Mouse (Mus musculus): ENCODE measurements around the gene Ufsp2.

DNA sequence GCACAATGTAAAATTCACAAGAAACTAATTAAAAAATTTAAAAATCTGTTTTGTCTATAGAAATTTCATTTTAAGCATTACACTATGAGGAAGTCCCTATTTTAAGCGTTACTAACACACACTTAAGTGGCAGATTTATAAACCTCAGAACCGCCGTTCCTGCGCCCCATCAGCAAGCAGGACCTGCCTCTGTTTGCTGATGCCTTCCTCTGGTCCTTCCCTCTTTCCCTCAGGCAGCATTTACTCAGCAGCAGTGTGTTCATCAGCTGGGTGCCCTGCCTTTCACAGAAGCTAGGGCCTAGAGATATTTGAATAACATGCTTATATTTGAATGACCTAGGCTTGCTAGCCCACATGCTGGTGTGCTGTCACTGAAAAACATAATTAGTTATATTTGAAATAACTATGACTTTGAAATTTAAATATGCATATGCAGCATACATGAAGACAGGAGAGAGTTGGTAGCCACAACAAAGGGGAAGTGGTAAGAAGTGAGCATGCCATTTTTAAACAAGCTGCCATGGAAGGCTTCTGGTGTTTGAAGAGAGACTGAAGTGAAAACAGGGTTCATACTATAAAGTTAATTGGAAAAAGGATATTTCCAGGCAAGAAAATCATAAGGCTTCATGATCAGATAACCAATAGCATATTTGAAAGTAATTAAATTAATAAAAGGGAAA is 15.4 kb downstream of the Ufsp2 start:
- TF ChIP-seq CTCF (IDR thresholded peaks at IDR 0.05; ENCODE audit: extremely low read depth, insufficient read depth, insufficient read length, insufficient replicate concordance): no peak
- TF ChIP-seq POLR2A (IDR thresholded peaks at IDR 0.05; ENCODE audit: low read depth, low read length): no peak

Measured in spleen, adult 2 months (tissue).